Mouse (Mus musculus) testis, adult 2 months (tissue): ENCODE measurements around the gene Mup20.

Source experiments
- CTCF ChIP-seq: fragments of 200-500 bp; IDR thresholded peaks from 2 replicates; pipeline ENCODE4 v1.5.1; 2012; ENCODE audit warnings: low read depth, mild to moderate bottlenecking, inconsistent platforms, low read length, moderate library complexity; ENCODE audit not compliant: control insufficient read depth, insufficient read depth, insufficient replicate concordance
- POLR2A ChIP-seq: fragments of 200-500 bp; IDR thresholded peaks from 2 replicates; pipeline ENCODE4 v1.6.1; 2012; ENCODE audit warnings: low read depth, mild to moderate bottlenecking, inconsistent platforms, low read length, moderate library complexity; ENCODE audit not compliant: control insufficient read depth

DNA sequence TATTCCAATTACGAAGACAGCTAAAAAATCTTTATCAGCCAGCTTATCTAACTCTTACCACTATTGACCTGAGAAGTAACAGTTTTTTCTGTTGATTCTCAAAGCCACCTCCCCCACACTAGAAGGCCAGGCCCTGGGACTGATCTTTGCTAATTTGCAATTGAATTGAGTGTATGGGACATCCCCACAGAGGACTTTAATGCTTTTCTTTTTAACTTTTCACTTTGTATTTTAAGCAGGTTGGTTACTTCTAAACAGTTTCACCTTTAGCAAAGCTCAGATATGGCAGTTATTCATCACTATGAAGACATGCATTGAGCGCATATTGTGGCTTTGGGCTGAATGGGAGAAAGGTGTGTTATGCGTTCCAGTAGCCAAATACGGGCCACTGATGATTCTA lies 30.3 kb downstream of the Mup20 start:
- TF ChIP-seq CTCF (no peak), POLR2A (no peak)
